Mouse (Mus musculus): Measurements from ENCODE around the gene Tns4. TPM values are rescaled to one million over a fixed set of nuclear protein-coding genes. Genes with fewer than 3 reads are reported as not detected.

Gene Tns4
- polyA plus RNA-seq, 1 experiment from 2014 or later: 0.74 TPM

Other genes starting within 250 kb of the Tns4 start
- gene Wipf2, start 225.7 kb downstream of the Tns4 start, polyA plus RNA-seq (2016; fragmentation: Nextera tagmentation; extraction: Ambion mirVana): 5.4 and 6.2 TPM in 2 replicates
- 69.9 and 79.5 TPM in 2 replicates for gene Cdc6, start 181.5 kb downstream of the Tns4 start, polyA plus RNA-seq (2016; fragmentation: Nextera tagmentation; extraction: Ambion mirVana)
- 38.4 and 43.7 TPM in 2 replicates for gene Rara, start 161.5 kb downstream of the Tns4 start, polyA plus RNA-seq (2016; fragmentation: Nextera tagmentation; extraction: Ambion mirVana)
- gene Gjd3, start 106.3 kb downstream of the Tns4 start, polyA plus RNA-seq (2016; fragmentation: Nextera tagmentation; extraction: Ambion mirVana): 0.24 and 0.29 TPM in 2 replicates
- 291 and 354 TPM in 2 replicates for gene Top2a, start 65.1 kb downstream of the Tns4 start, polyA plus RNA-seq (2016; fragmentation: Nextera tagmentation; extraction: Ambion mirVana)
- 899 and 1,008 TPM in 2 replicates for gene Igfbp4, start 48.1 kb downstream of the Tns4 start, polyA plus RNA-seq (2016; fragmentation: Nextera tagmentation; extraction: Ambion mirVana)
- 0.82 and 1.3 TPM in 2 replicates for gene Ccr7, start 65.8 kb upstream of the Tns4 start, polyA plus RNA-seq (2016; fragmentation: Nextera tagmentation; extraction: Ambion mirVana)
- gene Smarce1, start 141.7 kb upstream of the Tns4 start, polyA plus RNA-seq (2016; fragmentation: Nextera tagmentation; extraction: Ambion mirVana): 352 and 394 TPM in 2 replicates
- gene Krt222, start 154.8 kb upstream of the Tns4 start, polyA plus RNA-seq (2016; fragmentation: Nextera tagmentation; extraction: Ambion mirVana): 0.20 and 0.25 TPM in 2 replicates
- 0.23 TPM in 1 of 2 replicates, not detected in the other for gene Krt24, start 196.0 kb upstream of the Tns4 start, polyA plus RNA-seq (2016; fragmentation: Nextera tagmentation; extraction: Ambion mirVana)
- not detected in 2 replicates for gene Krt25, start 233.6 kb upstream of the Tns4 start, polyA plus RNA-seq (2016; fragmentation: Nextera tagmentation; extraction: Ambion mirVana)
- gene Krt26, start 248.7 kb upstream of the Tns4 start, polyA plus RNA-seq (2016; fragmentation: Nextera tagmentation; extraction: Ambion mirVana): not detected in 2 replicates

Data from limb, embryonic 10.5 days (tissue).